Mouse (Mus musculus) heart, postnatal 10 days (tissue): ENCODE measurements at regions not wholly inside any gene's neighbourhood (a gene's known extent, or its start where the extent isn't known, plus 50 kb on each side); places are given as distances from the start of the nearest gene placed in this dataset.
A peak's percentile ranks its signal among the peaks of the same experiment; 100 is the strongest.
"Not testable (repeated sequence)": the region's sequence is repeated elsewhere in the genome, so short reads cannot be mapped to it uniquely, and the experiment has no call there.

ENCODE experiments used
- DNase-seq, 2 experiments: peaks; one replicate each; pipeline ENCODE4 v3.0.0; 2021
- intact Hi-C: fragments of 180-260 bp; cut with DNase I; formaldehyde crosslinking; loops from one replicate; pipeline ENCODE4 v1.15.1; 2025

DNA sequence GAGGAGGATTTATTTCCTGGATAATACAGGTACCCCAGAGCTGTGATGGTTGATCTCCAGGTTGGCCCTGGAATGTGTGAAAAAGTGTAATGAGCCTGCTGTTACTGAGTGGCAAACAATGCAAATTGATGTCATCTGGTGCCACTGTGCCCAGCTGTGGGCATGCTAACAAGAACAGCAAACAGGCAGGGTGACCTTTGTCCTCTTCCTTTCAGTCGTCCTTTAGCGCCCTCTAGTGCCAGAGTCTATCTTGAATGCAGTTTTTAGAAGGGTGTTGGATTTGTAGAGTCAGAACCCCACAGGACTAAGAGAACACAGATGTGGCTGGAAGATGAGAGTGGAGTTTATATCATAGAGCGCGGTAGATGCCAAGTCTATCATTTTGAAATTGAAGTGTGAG, 164.3 kb downstream of the Sdhaf3 start:
- intact Hi-C loops, result loop anchor here (10.0 kb wide), 1 partner anchor 115 kb away; no protein-coding TSS in a partner anchor
- peak; percentile 40 to 68 for DNase-seq

DNA sequence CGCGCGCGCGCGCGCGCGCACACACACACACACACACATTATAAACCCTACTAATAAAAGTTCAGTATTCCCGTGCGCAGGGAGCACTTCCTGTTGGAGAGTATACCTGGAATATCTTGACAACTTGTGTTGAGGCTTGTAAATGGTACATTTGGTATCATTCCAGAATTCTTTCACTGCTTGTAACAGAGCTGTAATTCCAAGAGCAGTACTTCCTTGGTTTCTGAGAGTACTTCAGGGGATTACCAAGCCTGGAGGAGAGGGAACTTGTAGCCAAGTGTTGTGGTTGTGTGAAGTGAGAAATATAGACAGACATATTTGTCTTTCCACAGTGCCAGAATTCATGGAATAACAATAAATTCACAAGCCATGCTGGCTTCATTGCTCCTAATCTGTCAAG, 177.2 kb downstream of the Sdhaf3 start:
- intact Hi-C loops, result no loop called here
- DNase-seq, result no peak

DNA sequence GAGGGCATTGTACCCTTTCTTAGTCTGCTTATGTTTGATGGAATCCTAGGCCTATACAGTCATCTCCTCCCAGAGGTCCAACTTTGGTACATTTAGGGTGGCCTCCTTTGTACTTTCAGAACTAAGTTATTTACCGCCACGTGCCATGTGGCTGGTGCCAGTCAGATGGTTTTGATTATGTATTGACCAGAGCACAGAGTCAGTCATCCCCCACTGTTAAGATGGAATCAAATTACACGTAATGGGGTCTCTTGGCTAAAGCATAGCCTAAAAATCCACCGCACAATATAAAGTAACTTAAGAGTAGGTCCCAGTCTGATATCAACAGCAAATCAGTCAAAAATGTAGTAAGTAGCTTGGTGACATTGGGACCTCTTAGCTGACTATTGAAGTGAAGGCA, 178.3 kb downstream of the Sdhaf3 start:
- no peak for DNase-seq
- intact Hi-C loops, result no loop called here

DNA sequence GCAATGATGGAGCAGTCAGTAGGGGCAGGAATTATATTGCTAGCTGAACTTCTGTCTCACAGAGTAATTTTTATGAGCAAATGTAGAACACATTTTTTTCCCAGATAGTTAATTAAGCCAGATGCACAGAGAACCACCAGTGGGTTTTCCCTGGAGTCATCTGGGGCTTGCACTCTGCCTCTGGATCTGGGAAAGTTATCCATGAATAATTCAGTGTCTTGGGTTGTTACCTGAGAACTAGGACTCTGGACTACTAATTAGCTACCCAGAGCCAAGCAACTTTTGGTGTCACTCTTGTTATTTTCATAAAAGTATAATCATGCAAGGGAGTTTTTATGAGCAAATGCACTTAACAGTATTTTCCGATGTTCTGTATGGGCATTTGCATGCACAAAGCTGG, 179.1 kb downstream of the Sdhaf3 start:
- DNase-seq, result no peak
- intact Hi-C loops, result no loop called here

DNA sequence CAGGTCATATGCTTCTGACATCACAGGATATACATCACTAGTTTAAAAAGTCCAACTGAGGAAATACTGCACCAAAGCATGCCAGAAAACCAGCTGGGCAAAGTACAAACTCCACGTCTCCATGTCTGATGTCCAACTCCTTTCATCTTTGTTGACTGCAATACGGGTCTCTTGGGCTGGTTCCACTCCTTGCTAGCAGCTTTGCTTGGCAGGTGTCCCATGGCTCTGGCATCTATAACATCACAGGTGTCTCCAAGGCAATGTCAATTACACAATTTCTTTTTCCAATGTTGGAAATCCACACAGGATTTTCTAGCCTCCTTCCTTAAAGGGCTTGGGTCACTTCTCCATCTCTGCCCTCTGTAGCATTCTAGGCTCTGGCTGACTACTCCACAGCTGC, 225.9 kb downstream of the Sdhaf3 start:
- intact Hi-C loops, result no loop called here
- DNase-seq, result no peak

DNA sequence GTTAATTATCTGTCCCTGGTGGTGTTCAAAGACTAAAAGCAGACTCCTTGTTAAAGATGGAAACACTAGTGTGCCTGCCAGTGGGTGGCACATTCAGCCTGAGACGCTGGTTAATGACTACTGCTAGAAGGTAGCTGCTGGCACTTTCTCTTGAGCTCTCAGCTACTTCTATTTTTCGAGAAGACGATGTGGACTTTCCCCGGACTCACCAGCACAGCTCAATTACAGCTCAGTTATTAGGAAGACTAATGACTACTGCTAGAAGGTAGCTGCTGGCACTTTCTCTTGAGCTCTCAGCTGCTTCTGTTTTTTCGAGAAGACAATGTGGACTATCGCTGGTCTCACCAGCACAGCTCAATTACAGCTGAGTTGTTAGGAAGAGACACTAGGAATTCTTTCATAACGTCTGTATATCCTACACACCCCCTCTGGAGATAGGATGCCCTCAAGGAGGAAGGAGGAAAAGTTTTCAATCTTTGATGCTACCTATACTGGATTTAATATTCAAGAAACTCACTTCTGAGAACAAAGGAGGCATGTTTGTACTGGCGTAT, 243.3 kb downstream of the Sdhaf3 start:
- no peak for DNase-seq
- intact Hi-C loops, result no loop called here

DNA sequence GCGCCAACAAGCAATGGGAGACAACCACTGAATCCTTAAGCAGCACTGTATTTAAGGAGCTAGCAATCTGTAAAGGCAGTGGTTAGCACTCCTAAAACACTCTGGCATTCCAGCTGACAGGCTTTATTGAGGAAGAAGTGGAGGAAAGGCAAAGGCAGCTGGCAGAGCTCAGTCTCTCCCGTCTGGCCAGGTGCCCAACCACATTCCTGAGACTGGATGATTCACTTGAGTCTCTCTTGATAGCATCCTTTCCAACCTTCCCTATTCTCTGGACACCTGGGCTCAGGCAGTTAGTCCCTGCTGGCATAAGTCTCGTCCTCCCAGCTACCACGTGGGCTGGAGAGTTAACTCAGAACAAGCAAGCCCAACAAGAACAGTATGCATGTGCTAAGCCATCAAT, 260.1 kb downstream of the Sdhaf3 start:
- peak; percentile 0 to 6 for DNase-seq
- intact Hi-C loops, result no loop called here

DNA sequence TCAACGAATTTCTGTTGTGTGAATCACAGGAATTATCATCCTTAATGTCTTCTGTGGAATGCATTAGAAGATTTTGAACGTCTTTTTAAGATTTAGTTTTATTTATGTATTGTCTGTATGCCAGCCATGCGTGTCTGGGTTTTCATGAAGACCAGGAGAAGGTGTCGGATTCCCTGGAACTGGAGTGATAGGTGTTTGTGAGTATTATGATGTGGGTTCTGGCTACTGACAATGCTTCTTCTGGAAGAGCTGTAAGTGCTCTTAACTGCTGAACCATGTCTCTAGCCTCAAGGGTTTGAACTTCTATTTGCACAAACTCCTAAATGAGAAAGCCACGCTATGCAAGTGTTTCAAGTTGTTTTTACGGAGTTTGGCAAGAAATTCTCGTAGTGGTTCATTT, 296.5 kb downstream of the Sdhaf3 start:
- intact Hi-C loops, result no loop called here
- no peak for DNase-seq

DNA sequence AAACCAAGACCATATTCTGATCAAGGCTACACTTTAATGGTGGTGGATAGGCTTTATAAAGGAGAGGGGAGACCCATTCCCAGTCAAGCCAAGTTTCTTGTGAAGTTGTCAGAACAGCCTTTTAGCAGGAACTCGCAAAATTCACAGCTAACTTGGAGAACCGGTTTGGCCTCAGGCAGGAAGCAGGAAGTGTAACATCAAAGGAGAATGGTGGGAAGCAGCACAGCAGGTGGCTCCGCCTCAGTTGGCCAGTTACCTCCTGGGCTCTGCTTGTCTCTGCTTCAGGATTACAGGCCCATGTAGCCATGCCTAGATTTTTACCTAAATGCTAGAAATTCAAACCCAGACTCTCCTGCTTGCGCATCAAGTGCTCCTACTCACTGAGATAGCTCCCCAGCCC, 277.2 kb upstream of the Tac1 start:
- intact Hi-C loops, result no loop called here
- DNase-seq, result no peak

DNA sequence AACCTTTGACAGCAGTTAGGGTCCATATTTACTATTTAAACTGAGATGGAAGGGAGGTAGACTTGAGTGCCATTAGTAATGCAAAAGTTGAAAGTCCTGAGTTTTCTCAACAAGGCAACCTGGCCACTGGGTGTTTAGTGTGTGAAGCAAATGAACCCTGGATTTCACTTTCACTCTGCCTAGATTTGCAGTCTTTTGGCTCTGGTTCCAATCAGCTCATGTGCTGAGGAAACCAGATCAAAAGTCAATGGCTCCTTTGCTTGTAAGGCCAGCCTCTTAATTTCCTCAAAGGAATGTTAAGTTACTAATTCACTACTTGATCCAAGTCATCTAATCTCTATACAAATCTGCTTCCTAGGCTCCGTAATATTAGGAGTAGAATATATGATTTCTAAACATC, 247.7 kb upstream of the Tac1 start:
- intact Hi-C loops, result no loop called here
- DNase-seq, result no peak

DNA sequence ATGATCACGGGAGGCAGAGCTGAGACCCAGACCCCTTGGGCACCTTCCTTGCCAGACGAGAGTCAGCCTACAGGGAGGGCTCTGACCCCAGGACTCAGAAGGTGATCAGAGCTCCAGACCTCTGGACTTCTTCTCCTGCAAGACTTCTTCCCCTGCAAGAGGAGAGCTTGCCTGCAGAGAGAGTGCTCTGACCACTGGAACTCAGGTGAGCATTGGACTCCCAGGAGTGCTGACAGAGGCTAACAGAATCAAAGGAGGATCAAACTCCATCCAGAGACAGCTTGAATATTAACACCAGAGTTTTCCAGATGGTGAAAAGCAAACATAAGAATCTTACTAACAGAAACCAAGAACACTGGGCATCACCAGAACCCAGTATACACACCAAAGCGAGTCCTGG, 241.2 kb upstream of the Tac1 start:
- intact Hi-C loops, result no loop called here

DNA sequence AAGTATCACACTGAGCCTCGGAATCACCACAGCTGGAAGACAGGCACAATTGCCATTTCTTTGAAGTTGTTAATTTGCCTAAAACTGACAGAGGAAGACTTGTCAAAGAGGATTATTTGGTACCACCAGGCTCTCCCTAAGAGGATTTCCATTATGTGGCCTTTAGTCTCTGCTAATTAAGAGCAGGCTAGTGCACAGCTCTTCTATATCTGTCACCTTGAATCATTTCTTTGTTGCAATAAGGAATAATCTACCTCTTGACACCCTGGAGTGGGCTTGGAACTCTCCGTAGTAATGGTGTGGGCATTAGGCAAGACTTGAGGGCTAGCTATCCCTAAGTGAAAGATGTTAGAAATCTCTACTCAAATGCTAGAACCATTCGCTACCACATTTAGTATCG, 227.7 kb upstream of the Tac1 start:
- no peak for DNase-seq
- intact Hi-C loops, result no loop called here

More for the DNA sequence above, 241.2 kb upstream of the Tac1 start:
- DNase-seq, result no peak

DNA sequence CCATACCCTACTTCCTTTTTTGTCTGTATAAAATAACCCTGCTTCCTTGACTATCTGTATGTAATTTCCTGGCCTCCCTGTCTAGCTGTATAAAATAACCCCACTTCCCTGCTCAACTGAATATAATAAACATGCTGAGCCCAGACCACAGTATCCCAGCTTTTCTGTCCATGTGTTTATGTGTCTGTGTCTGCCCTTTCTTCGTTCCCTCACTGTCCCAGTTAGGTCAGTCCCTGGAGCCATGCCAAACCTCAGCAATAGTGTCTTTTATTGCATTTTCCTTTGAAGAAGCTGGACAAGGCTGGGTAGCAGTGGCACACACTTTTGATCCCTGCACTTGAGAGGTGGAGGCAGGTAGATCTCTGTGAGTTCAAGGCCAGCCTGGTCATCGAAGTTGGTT, 198.0 kb upstream of the Tac1 start:
- DNase-seq, result peak; percentile 1 to 4

DNA sequence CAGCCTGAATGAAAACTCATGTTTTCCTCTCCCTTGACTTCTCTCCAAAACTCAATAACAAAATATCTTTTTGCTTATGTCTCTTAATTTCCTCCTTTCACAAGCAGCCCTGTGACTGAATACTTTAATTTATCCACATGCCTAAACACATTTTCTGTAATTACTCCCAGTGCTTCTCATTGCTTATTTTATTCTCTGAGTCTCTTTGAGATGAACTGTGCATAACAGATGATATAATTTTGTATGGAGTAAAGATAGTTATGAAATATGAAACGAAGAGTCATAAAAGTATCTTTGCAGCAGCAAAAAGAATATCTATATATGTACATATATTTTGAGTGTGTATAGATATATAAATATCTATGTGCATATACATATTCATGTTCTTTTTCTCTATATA, 187.5 kb upstream of the Tac1 start:
- no peak for DNase-seq
- intact Hi-C loops, result no loop called here

More for the DNA sequence above, 198.0 kb upstream of the Tac1 start:
- intact Hi-C loops, result no loop called here

DNA sequence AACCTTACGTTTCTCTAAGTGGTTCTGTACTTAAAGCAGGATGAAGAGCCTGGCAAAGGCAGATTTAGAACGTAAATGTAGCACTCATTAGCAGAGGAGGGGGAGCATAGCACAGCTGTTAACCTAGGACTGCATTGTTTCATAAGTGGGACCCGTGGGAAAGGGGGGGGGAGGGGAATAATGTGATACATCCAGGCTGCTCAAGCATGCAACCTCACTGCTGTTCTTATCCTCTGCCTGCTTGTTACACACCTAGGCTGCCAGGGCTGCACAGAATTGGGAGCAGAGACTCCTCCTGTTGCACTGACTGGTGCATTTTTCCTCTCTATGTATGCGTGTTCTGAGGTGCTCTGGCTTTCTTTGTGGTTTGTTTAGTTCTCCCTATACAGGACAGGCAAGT, 180.1 kb upstream of the Tac1 start:
- no peak for DNase-seq
- intact Hi-C loops, result no loop called here

DNA sequence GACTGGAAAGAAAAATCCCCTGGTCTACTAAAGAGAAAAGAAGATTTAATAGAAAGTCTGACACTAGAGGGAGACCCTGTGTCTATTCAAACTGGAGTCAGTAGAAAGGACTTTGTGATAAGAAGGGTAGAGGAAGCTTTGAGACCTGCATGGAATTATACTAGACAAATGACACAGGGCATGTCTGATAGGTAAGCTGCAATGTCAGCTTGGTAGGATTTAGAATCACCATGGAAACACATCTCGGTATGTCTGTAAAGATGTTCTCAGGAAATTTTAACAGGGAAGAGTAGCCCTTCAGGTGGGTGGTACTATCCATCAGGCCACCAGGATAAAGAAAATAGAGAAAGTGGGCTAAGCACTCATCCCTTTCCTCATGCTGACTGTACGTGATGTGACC, 178.8 kb upstream of the Tac1 start:
- intact Hi-C loops, result no loop called here
- no peak for DNase-seq

DNA sequence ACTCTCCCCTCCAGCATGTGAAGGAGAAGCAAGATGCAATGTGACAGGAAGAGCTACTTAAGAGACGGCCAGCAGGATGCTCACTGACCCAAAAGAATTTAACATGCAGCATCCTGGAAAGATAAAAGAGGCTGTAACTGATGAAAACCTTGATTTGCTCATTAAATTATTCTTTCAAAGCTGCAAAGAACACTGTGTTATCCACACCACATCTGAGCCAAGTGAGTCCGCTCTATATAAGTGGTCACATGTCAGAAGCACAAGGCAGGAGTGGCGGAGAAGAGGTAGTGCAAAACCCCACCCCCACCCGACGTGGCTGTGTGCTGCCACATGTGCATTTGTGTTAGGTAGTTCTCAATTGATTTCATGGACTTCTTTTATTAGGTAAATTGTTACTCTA, 176.0 kb upstream of the Tac1 start:
- intact Hi-C loops, result no loop called here
- DNase-seq, result no peak

DNA sequence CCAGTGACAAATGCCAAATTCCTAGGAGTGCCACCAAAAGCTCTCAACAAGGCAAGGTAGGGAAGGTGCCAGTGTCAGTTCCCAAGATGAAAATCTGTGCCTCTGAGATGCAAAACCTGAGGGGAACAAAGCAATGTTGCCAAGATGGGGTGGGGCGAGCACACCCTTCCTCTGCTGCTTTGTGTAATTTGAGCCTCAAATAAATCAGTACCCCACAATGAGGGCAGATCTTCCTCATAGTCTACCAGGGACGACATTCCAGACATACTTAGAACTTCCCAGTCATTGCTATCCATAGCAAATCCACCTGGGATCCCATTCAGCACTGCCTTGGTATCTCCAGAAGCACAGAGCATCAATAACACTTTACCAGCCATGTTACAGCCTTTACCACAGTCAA, 129.9 kb upstream of the Tac1 start:
- intact Hi-C loops, result no loop called here
- DNase-seq, result no peak

DNA sequence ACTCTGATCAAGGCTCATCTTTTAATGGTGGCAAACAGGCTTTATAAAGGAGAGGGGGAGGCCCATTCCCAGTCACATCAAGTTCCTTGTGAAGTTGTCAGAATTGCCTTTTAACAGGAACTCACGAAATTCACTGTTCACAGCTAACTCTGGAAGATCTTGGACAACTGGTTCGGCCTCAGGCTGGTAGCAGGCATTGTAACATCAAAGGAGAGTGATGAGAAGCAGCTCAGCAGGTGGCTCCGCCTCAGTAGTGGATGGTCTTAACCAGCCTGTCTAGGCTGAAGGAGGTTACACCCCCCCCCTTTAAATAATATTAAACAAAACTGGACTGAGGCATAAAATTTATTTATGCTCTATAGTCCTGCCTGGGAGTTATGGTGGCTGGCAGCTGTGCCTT, 113.0 kb upstream of the Tac1 start:
- intact Hi-C loops, result no loop called here
- DNase-seq, result no peak

DNA sequence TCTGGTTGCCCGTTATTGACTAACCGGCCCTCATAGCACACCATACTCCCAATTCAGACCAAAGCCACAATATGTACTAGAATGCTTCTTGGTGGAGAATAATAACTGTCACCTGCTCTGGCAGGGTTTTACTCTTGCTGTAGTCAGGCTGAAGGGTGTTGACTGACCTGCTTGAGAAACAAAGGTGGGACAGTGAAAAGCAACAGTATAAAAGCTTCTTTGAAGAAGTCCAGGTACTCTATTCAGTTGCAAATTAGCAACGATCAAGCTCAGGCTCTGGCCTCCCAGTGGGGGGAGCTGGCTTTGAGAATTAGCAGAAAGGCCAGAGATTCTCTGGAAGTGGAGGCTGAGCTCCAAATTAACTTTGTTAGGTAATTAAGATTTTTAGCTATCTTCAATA, 112.4 kb upstream of the Tac1 start:
- intact Hi-C loops, DNase-seq: not testable (repeated sequence)

DNA sequence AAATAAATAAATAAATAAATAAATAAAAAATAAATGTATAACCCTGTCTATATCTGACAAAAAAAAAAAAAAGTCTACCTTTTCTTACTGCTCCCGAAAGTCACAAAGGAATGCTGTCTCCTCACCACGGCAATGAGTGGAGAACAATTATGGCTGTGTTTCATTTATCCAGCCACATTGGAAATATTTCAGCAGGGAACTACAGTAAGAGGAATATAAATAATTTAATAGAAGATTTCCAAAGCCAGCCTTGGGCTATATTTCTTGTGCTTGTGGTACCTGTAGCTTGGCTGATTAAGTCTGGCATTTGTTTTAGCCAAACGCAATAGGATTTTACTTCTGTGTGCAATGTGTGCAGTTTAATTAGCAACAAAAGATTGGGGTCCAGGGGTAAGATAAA, 98.8 kb upstream of the Tac1 start:
- intact Hi-C loops, result no loop called here

DNA sequence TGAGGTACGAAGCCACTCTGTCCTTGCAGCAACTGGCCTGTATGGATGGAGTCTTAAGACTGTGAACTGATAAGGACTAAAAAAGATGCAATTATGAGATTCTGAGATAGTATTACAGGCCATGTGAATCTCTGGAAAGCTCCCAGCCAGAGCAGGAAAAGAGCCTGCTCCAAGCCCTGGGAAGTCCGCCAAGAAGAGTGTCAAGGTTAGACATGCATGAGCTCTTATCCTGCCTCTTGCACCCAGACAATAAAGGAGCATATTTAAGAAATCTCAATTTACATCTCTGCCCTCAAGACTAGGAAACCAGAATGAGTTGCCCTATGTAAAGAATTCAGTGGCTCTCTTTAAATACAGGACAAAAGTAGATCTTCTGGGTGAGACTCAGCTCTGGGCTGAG, 90.8 kb upstream of the Tac1 start:
- peak; percentile 31 to 39 for DNase-seq
- intact Hi-C loops, result no loop called here

More for the DNA sequence above, 98.8 kb upstream of the Tac1 start:
- DNase-seq, result no peak

DNA sequence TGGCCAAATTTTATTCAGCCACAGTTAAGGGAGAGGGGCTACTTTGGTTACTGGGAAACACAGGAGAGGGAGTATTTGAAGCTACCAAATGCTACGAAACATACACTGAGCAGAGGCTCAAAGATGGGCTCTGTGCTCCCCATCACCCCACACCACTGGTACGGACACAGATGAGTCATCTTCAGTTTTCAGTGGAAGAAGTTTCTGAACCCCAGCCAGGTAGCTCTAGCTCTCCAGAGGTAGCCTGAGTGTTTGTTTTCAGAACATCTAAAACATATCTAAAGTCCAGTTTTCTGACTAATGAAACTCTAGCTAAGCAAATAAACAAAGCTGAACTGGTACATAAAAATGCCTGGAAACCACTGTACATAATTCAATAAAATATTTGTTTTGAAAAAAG, 90.3 kb upstream of the Tac1 start:
- intact Hi-C loops, result no loop called here
- DNase-seq, result no peak
